Mouse (Mus musculus): ENCODE measurements around the gene Csnk2a1.

- no peak for TF ChIP-seq MAX (IDR thresholded peaks at IDR 0.05; ENCODE audit: low read depth)
- no peak for TF ChIP-seq POLR2A (IDR thresholded peaks at IDR 0.05; ENCODE audit: insufficient read length, low read depth)
- no peak for TF ChIP-seq TCF12 (IDR thresholded peaks at IDR 0.05; ENCODE audit: insufficient read depth, poor library complexity, severe bottlenecking)
- no peak for TF ChIP-seq USF1 (IDR thresholded peaks at IDR 0.05; ENCODE audit: low read depth)
- no peak for TF ChIP-seq POLR2AphosphoS2 (IDR thresholded peaks at IDR 0.05; ENCODE audit: insufficient read length, low read depth)
- no peak for TF ChIP-seq REST (IDR thresholded peaks at IDR 0.05; ENCODE audit: insufficient read depth, insufficient read length)
- TF ChIP-seq MYOG (IDR thresholded peaks at IDR 0.05; ENCODE audit: control insufficient read depth in 1 of 3, insufficient read depth in 1 of 3, insufficient read length in 2 of 3, low read depth in 2 of 3) = no peak
- no peak for TF ChIP-seq MYOD1 (IDR thresholded peaks at IDR 0.05; ENCODE audit: control insufficient read depth in 1 of 3, insufficient read length in 2 of 3, low read depth in 2 of 3)
- no peak for TF ChIP-seq SRF (IDR thresholded peaks at IDR 0.05; ENCODE audit: control insufficient read depth, insufficient read length, low read depth)
- TF ChIP-seq E2F4 (IDR thresholded peaks at IDR 0.05; ENCODE audit: insufficient read depth) = no peak
- no peak for TF ChIP-seq CEBPB (IDR thresholded peaks at IDR 0.05; ENCODE audit: insufficient read depth, poor library complexity, severe bottlenecking)
Measured at GRCm38 (mm10) chr2:152225536-152225935, 1.1 kb upstream of the Csnk2a1 start.
